Mouse (Mus musculus): ENCODE results near the gene Ganc.

Gene Ganc

GRCm38 (mm10) chr2:120501136-120501918 is 97.6 kb downstream of the Ganc start:
- in situ Hi-C loops (cut with MboI, MseI), result no loop called here

- in situ Hi-C loops (cut with MboI, MseI), result no loop called here
Measured at GRCm38 (mm10) chr2:120501931-120502604, 98.4 kb downstream of the Ganc start.

- in situ Hi-C loops (cut with MboI, MseI), result no loop called here
Measured at GRCm38 (mm10) chr2:120502605-120502990, 98.9 kb downstream of the Ganc start.

GRCm38 (mm10) chr2:120503094-120503493 is 99.4 kb downstream of the Ganc start:
- in situ Hi-C loops (cut with MboI, MseI), result no loop called here

- in situ Hi-C loops (cut with MboI, MseI), result no loop called here
Measured at GRCm38 (mm10) chr2:120503992-120504391, 100.3 kb downstream of the Ganc start.

Data from T-helper 1 cell (primary cell).